Mouse (Mus musculus): ENCODE measurements at regions not wholly inside any gene's neighbourhood (a gene's known extent, or its start where the extent isn't known, plus 50 kb on each side); places are given as distances from the start of the nearest gene placed in this dataset.

GRCm38 (mm10) chr19:60684417-60684816 is 71.4 kb upstream of the Nanos1 start:
- Histone ChIP-seq H3K9me3 (no peaks in the 10 kb centered on the region), H3K4me3 (no peak overlapping the region), H3K4me1 (no peaks in the 10 kb centered on the region; the same call in 1 of the 2 replicates), H3K9ac (no peak overlapping the region), H3K4me2 (no peak overlapping the region), H3K27ac (no peak overlapping the region), H3K36me3 (replicated peaks) (no peaks in the 10 kb centered on the region), H3K27me3 (replicated peaks) (no peaks in the 10 kb centered on the region)
- no peak for ATAC-seq (replicated peaks)
- 89% methylated on average over 4 of the region's 4 CpGs for WGBS

GRCm38 (mm10) chr19:60682283-60682682 is 73.5 kb upstream of the Nanos1 start:
- Histone ChIP-seq H3K27ac (peak overlapping the region; percentile 16; the same call in 1 of the 2 replicates), H3K4me2 (no peak overlapping the region), H3K9ac (no peak overlapping the region), H3K36me3 (replicated peaks) (no peaks in the 10 kb centered on the region), H3K9me3 (no peaks in the 10 kb centered on the region), H3K4me3 (no peak overlapping the region), H3K27me3 (replicated peaks) (no peaks in the 10 kb centered on the region), H3K4me1 (no peaks in the 10 kb centered on the region; the same call in 1 of the 2 replicates)
- 33% methylated on average over 3 of the region's 3 CpGs for WGBS
- ATAC-seq (replicated peaks): peak; percentile 56

- H3K36me3 ChIP-seq (replicated peaks): no peaks in the 10 kb centered on the region
- H3K9ac ChIP-seq: no peak overlapping the region
- H3K4me2 ChIP-seq: no peak overlapping the region
- WGBS: 57% methylated on average over 1 of the region's 1 CpGs
- 0 out of 2 replicates have a peak overlapping the region, but pooled peaks have one; percentile 25 for H3K27ac ChIP-seq
- no peaks in the 10 kb centered on the region for H3K27me3 ChIP-seq (replicated peaks)
- H3K9me3 ChIP-seq: no peaks in the 10 kb centered on the region
- H3K4me1 ChIP-seq: no peaks in the 10 kb centered on the region; the same call in 1 of the 2 replicates
- no peak for ATAC-seq (replicated peaks)
- no peak overlapping the region for H3K4me3 ChIP-seq
Observed at GRCm38 (mm10) chr19:60681481-60681880, 74.3 kb upstream of the Nanos1 start.

- WGBS: 93% methylated on average over 2 of the region's 2 CpGs
- H3K4me1 ChIP-seq: no peaks in the 10 kb centered on the region
- H3K36me3 ChIP-seq (replicated peaks): no peaks in the 10 kb centered on the region
- H3K4me2 ChIP-seq: no peak overlapping the region
- no peak for ATAC-seq (replicated peaks)
- H3K27me3 ChIP-seq (replicated peaks): no peaks in the 10 kb centered on the region
- H3K27ac ChIP-seq: no peak overlapping the region
- H3K9me3 ChIP-seq: no peaks in the 10 kb centered on the region
- H3K9ac ChIP-seq: no peak overlapping the region
- H3K4me3 ChIP-seq: no peak overlapping the region
Observed at GRCm38 (mm10) chr19:60678236-60678635, 77.6 kb upstream of the Nanos1 start.

- WGBS: 31% methylated on average over 5 of the region's 5 CpGs
- ATAC-seq (replicated peaks): no peak
Observed at GRCm38 (mm10) chr19:60674953-60675472, 80.8 kb upstream of the Nanos1 start.

GRCm38 (mm10) chr19:60670781-60671180 is 85.0 kb upstream of the Nanos1 start:
- Histone ChIP-seq H3K27me3 (replicated peaks) (no peaks in the 10 kb centered on the region), H3K4me1 (no peaks in the 10 kb centered on the region), H3K27ac (no peak overlapping the region), H3K36me3 (replicated peaks) (no peaks in the 10 kb centered on the region), H3K9me3 (no peaks in the 10 kb centered on the region), H3K4me3 (no peak overlapping the region), H3K9ac (no peak overlapping the region), H3K4me2 (no peak overlapping the region)
- ATAC-seq (replicated peaks): no peak

More at GRCm38 (mm10) chr19:60674953-60675472, 80.8 kb upstream of the Nanos1 start:
- Histone ChIP-seq H3K27me3 (replicated peaks) (no peaks in the 10 kb centered on the region), H3K9ac (no peak overlapping the region), H3K4me1 (no peaks in the 10 kb centered on the region), H3K36me3 (replicated peaks) (no peaks in the 10 kb centered on the region), H3K27ac (no peak overlapping the region), H3K9me3 (no peaks in the 10 kb centered on the region), H3K4me3 (no peak overlapping the region), H3K4me2 (no peak overlapping the region)

GRCm38 (mm10) chr19:60665842-60666241 is 85.0 kb upstream of the Cacul1 start:
- Histone ChIP-seq H3K27me3 (replicated peaks) (no peaks in the 10 kb centered on the region), H3K9ac (no peak overlapping the region), H3K27ac (no peak overlapping the region), H3K4me2 (no peak overlapping the region), H3K36me3 (replicated peaks) (no peaks in the 10 kb centered on the region), H3K4me1 (no peaks in the 10 kb centered on the region), H3K4me3 (no peak overlapping the region), H3K9me3 (no peaks in the 10 kb centered on the region)
- no peak for ATAC-seq (replicated peaks)
- 90% methylated on average over 7 of the region's 7 CpGs for WGBS

GRCm38 (mm10) chr19:60651102-60651695 is 70.4 kb upstream of the Cacul1 start:
- WGBS: 7% methylated on average over 10 of the region's 10 CpGs
- no peaks in the 10 kb centered on the region for H3K27me3 ChIP-seq (replicated peaks)
- H3K9ac ChIP-seq: no peak overlapping the region
- no peak overlapping the region for H3K4me2 ChIP-seq
- peak; percentile 81 for ATAC-seq (replicated peaks)
- no peaks in the 10 kb centered on the region; the same call in 1 of the 2 replicates for H3K4me1 ChIP-seq
- H3K9me3 ChIP-seq: no peaks in the 10 kb centered on the region
- 0 out of 2 replicates have a peak overlapping the region, but pooled peaks have one; percentile 42 for H3K27ac ChIP-seq
- H3K4me3 ChIP-seq: no peak overlapping the region
- H3K36me3 ChIP-seq (replicated peaks): no peaks in the 10 kb centered on the region

- Histone ChIP-seq H3K4me2 (no peak overlapping the region), H3K36me3 (replicated peaks) (no peaks in the 10 kb centered on the region), H3K27ac (no peak overlapping the region), H3K9ac (no peak overlapping the region), H3K4me1 (no peaks in the 10 kb centered on the region), H3K9me3 (no peaks in the 10 kb centered on the region), H3K27me3 (replicated peaks) (no peaks in the 10 kb centered on the region), H3K4me3 (no peak overlapping the region)
- ATAC-seq (replicated peaks): no peak
- WGBS: 66% methylated on average over 2 of the region's 2 CpGs
Observed at GRCm38 (mm10) chr19:60640065-60640464, 59.2 kb upstream of the Cacul1 start.

Measured in midbrain, embryonic 15.5 days (tissue).